Mouse (Mus musculus): ENCODE data around the gene Pdss2. TPM values are rescaled to one million over a fixed set of nuclear protein-coding genes. Genes with fewer than 3 reads are reported as not detected.
A peak's percentile ranks its signal among the peaks of the same experiment; 100 is the strongest.

Gene Pdss2
- polyA plus RNA-seq, 1 experiment from 2014 or later = 17.8 TPM

DNA sequence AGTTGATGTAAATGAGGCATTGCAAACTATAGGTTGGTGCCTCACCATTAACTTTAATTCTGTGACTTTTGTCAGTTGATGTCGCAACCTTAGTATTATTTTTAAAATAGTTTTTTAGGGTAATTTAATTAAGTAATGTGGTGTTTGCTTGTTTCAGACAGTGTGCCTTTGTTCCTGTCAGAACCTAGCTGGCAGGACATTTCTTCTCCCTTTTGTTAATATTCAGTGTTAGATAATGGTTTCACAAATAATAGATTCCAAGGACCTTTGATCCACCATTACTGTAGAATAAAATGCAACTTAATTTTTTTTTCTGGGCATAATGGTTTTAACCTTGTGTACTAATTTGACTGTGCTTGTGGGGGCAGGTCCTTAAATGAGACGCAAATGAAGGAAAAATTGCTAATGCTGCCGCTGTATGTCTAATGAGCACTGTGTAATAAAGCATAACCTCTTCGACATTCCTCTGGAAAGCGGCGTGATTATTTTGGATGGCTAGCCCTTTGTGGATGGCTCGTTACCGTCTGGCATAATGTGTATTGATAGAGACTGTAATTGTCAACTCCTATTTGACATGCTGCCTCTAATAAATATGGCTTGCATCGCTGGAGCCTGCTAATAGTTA, 96.2 kb downstream of the Pdss2 start:
- Histone ChIP-seq H3K4me1 (replicated peaks) (peaks cover 22% of the 10 kb centered on the region), H3K4me2 (replicated peaks) (no peak overlapping the region), H3K36me3 (no peaks in the 10 kb centered on the region), H3K4me3 (replicated peaks) (no peak overlapping the region), H3K27ac (peak overlapping the region; percentile 63), H3K27me3 (no peaks in the 10 kb centered on the region), H3K9me3 (no peaks in the 10 kb centered on the region), H3K9ac (replicated peaks) (no peak overlapping the region)
- WGBS = 36% methylated on average over 9 of the region's 9 CpGs
- peak; percentile 59 for ATAC-seq

DNA sequence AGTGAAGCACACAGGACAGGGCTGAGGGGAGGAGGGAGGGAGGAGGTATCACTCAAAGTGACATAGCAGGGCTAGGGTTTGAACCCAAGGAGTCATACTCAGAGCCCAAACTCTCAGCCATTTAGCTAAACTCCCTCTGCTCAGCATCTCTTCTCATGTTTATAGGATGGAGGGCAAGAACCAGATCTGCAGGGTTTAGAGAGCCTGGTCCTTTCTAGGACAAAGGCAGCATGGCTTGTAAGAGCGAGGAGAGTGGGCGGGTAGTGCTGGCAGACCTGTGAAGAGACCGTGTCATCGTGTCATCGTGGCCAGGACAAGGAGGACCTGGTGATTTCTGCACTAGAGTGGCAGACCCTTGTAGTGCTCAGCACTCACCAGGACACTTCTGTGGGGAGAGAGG, 99.7 kb downstream of the Pdss2 start:
- H3K27ac ChIP-seq = no peak overlapping the region
- H3K9me3 ChIP-seq = no peaks in the 10 kb centered on the region
- peaks cover 33% of the 10 kb centered on the region for H3K4me1 ChIP-seq (replicated peaks)
- WGBS = 93% methylated on average over 5 of the region's 5 CpGs
- H3K4me2 ChIP-seq (replicated peaks) = no peak overlapping the region
- no peaks in the 10 kb centered on the region for H3K36me3 ChIP-seq
- no peak for ATAC-seq
- no peak overlapping the region for H3K4me3 ChIP-seq (replicated peaks)
- H3K27me3 ChIP-seq = no peaks in the 10 kb centered on the region
- H3K9ac ChIP-seq (replicated peaks) = no peak overlapping the region

DNA sequence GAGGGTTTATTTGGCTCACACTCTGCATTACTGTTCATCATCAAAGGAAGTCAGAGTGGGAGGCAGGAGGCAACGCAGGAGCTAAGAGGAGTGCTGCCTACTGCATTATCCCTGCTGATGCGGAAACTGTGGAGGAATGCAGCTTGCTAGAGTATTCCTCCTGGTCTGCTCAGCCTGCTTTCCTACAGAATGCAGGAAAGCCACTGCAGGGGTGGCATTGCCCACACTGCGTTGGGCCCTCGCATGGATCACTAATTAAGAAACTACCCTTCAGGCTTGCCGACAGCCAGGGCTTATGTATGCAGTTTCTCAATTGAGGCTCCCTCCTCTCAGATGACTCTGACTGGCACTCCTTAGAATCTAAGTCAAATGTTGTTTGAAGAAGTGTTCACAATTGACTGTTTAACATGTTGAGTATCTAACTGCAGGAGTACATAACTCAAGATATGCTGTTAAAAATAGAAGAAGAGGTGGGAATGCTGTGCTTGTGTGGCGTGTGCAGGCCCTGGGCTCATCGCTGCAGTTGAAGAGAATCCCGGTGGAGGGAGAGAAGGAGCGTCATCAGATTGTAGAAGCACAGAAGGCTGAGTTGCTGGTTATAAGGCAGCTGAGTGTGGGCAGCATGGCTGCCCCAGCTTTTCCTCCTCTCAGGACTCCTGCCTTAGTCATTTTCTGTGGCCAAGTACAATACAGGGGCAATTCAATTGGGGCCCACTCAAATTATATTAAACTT, 101.3 kb downstream of the Pdss2 start:
- 54% methylated on average over 9 of the region's 9 CpGs for WGBS
- 0 out of 2 replicates have a peak, but pooled peaks have one; percentile 19 for ATAC-seq
- H3K27ac ChIP-seq = no peak overlapping the region
- H3K9me3 ChIP-seq = no peaks in the 10 kb centered on the region
- no peaks in the 10 kb centered on the region for H3K27me3 ChIP-seq
- peaks cover 27% of the 10 kb centered on the region for H3K4me1 ChIP-seq (replicated peaks)
- H3K4me2 ChIP-seq (replicated peaks) = no peak overlapping the region
- no peak overlapping the region for H3K4me3 ChIP-seq (replicated peaks)
- no peak overlapping the region for H3K9ac ChIP-seq (replicated peaks)
- H3K36me3 ChIP-seq = no peaks in the 10 kb centered on the region

DNA sequence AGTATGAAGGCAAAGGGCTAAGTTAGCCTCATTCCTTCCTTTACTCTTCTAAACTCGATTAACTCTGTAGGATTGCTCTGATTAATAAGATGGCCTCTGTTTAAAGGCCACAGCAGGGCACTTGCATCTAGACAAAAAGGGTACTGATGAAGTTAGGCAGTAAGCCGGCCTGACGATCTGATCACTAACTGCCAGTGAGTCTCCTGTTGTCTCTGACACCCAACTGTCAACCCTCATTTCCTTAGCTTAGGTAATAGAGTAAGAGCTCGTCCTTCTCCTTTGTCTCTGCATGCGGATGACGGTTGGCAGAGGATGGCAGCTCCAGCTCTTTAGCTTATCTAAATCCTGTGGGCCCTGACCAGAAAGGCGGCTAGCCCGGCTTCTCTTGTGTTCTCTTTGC, 102.1 kb downstream of the Pdss2 start:
- Histone ChIP-seq H3K27me3 (no peaks in the 10 kb centered on the region), H3K27ac (no peak overlapping the region), H3K9ac (replicated peaks) (no peak overlapping the region), H3K9me3 (no peaks in the 10 kb centered on the region), H3K4me3 (replicated peaks) (no peak overlapping the region), H3K36me3 (no peaks in the 10 kb centered on the region), H3K4me1 (replicated peaks) (peaks cover 23% of the 10 kb centered on the region), H3K4me2 (replicated peaks) (no peak overlapping the region)
- 18% methylated on average over 8 of the region's 8 CpGs for WGBS
- ATAC-seq = no peak

DNA sequence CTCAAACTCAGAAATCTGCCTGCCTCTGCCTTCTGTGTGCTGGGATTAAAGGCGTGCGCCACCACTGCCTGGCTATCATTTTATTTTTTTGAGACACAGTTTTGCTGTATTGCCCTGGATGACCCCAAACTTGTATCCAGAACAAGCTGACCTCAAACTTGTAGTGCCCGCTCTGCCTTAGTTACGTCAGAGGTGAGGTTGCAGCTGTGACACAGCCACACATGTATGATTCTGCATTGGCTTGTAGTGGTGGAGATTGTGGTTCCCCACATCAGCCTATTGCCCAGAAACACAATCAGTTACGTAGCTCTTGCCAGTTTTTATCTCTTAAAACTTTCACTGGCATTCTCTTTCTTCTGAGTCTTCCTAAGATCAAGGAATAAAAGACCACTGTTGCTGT, 108.5 kb downstream of the Pdss2 start:
- 95% methylated on average over 5 of the region's 5 CpGs for WGBS
- no peak overlapping the region for H3K4me3 ChIP-seq (replicated peaks)

DNA sequence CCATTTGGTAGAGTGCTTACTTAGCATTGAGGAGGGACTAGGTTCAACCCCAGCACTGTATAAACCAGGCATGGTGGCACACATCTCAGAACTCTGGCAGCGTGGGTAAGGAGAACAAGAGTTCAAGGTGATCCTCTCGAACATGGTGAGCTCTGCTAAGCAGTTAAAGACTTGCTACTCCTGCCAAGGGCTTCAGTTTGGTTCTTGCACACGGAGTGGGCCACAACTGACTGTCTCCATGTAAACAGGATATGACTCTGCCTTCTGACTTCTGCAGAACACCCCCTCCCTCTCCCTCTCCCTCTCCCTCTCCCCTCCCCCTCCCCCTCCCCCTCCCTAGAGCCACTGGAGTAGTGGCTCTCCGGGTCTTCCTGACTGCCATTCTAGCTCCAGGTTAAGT, 109.4 kb downstream of the Pdss2 start:
- Histone ChIP-seq H3K36me3 (no peaks in the 10 kb centered on the region), H3K9ac (replicated peaks) (no peak overlapping the region), H3K4me3 (replicated peaks) (no peak overlapping the region), H3K9me3 (no peaks in the 10 kb centered on the region), H3K4me1 (replicated peaks) (peaks cover 32% of the 10 kb centered on the region), H3K27ac (peak overlapping the region; percentile 87), H3K27me3 (no peaks in the 10 kb centered on the region), H3K4me2 (replicated peaks) (no peak overlapping the region)
- WGBS = 86% methylated on average over 3 of the region's 4 CpGs
- no peak for ATAC-seq

More for the DNA sequence above, 108.5 kb downstream of the Pdss2 start:
- no peak for ATAC-seq
- no peaks in the 10 kb centered on the region for H3K9me3 ChIP-seq
- H3K4me1 ChIP-seq (replicated peaks) = peaks cover 32% of the 10 kb centered on the region
- H3K27ac ChIP-seq = no peak overlapping the region
- no peaks in the 10 kb centered on the region for H3K27me3 ChIP-seq
- H3K36me3 ChIP-seq = no peaks in the 10 kb centered on the region
- H3K9ac ChIP-seq (replicated peaks) = no peak overlapping the region
- H3K4me2 ChIP-seq (replicated peaks) = no peak overlapping the region

DNA sequence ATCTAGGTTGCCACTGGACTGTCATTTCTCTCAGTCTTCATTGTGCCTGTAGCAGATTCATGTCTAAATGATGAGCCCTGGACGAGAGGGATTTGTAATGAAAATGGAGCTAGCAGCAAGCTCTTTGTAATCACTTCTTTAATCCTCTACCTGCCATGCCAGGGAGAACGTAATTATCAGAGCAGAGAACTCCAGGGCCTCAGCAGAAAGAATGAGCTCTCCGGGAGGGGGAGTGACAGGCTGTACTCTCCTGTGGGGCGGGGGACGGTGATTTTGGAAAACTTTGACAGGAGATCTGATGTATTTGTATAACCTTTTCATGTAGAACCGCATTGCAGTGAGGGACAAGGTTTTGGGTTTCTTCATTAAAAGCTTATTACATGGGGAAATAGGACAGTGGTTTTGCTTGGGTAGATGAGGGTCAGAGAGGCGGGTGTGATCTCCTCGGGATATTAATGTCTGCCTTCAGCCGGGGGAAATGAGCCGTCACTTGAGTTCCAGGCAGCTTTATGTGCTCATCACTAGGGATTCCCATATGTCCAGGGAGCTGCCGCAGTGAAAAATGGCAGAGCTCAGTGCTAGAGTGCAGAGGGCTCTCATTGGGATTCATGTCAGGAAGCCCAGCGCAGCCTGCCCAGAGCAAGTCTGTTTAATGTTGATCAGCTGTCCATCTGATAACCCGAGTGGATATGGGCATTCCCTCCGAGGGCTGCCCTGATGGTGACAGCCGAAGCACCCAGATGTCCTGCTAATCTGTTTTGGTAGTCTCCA, 110.8 kb downstream of the Pdss2 start:
- Histone ChIP-seq H3K36me3 (no peaks in the 10 kb centered on the region), H3K4me3 (replicated peaks) (no peak overlapping the region), H3K9me3 (no peaks in the 10 kb centered on the region), H3K27ac (peak overlapping the region; percentile 87), H3K9ac (replicated peaks) (no peak overlapping the region; the same call in 1 of the 2 replicates), H3K4me2 (replicated peaks) (peak overlapping the region; percentile 28), H3K27me3 (no peaks in the 10 kb centered on the region), H3K4me1 (replicated peaks) (peaks cover 32% of the 10 kb centered on the region)
- WGBS = 13% methylated on average over 15 of the region's 15 CpGs
- peak; percentile 91 for ATAC-seq

DNA sequence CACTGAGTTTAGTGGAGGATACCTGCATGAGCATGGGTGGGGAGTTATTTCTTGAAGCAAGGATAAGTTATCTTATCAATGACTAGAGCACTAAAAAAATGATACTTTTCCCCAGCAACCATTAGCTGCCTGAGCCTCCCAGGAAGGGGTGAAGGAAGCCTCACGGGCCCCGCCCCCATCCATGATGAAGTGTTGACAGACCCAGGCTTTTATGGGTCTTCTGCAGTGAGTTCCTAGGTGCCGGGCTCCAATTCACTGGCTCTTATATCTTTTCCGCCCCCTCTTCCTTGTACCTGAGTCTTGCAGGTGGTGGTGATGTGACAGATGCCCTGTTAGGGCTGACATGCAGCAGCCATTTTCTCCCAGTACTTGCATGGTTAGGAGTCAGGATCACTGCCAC, 114.6 kb downstream of the Pdss2 start:
- peaks cover 31% of the 10 kb centered on the region for H3K4me1 ChIP-seq (replicated peaks)
- no peaks in the 10 kb centered on the region for H3K36me3 ChIP-seq
- ATAC-seq = no peak
- no peak overlapping the region for H3K9ac ChIP-seq (replicated peaks)
- H3K27ac ChIP-seq = no peak overlapping the region
- H3K4me2 ChIP-seq (replicated peaks) = no peak overlapping the region
- no peaks in the 10 kb centered on the region for H3K9me3 ChIP-seq
- 93% methylated on average over 4 of the region's 4 CpGs for WGBS
- no peaks in the 10 kb centered on the region for H3K27me3 ChIP-seq
- no peak overlapping the region for H3K4me3 ChIP-seq (replicated peaks)

DNA sequence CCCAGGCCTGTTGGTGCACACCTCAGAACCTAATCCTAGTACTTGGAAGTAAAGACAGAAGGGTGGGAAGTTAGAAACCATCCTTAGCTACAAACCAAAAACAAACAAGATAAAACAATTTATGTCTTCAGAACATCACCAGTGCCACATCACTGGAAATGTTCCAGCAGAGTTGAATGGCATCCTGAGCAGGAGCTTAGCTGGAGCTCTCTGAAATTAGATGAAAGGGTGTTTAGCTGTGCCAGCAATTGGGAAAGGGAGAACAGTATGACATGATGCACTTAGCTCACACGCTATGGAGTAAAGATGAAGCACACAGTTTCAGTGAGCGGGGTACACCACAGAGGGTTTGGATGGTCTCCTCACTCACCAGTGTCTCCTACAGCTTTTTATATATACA, 115.8 kb downstream of the Pdss2 start:
- no peaks in the 10 kb centered on the region for H3K36me3 ChIP-seq
- H3K9ac ChIP-seq (replicated peaks) = no peak overlapping the region
- H3K27ac ChIP-seq = no peak overlapping the region
- WGBS = 83% methylated on average over 2 of the region's 2 CpGs
- no peaks in the 10 kb centered on the region for H3K9me3 ChIP-seq
- no peak overlapping the region for H3K4me3 ChIP-seq (replicated peaks)
- H3K27me3 ChIP-seq = no peaks in the 10 kb centered on the region
- no peak overlapping the region for H3K4me2 ChIP-seq (replicated peaks)
- H3K4me1 ChIP-seq (replicated peaks) = peaks cover 19% of the 10 kb centered on the region
- ATAC-seq = no peak

DNA sequence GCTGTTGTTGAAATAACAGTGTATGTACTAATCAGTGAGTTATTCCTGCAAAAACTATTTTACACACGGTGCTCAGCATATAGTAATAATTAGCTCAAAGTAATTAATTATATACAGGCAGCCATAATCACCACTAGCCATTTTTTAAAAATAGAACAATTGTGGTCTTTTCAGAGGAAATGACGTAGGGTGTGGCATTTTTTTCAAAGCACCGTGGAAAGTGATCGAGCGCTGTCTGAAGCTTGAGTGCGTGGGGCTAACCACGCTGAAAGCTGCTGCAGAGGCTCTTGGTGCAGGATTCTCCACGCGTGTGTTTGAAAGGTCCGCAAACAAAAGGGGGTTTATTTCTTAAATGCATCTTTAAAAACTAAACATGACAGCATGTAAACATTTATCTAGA, 118.5 kb downstream of the Pdss2 start:
- H3K9ac ChIP-seq (replicated peaks) = no peak overlapping the region
- WGBS = 62% methylated on average over 10 of the region's 10 CpGs
- no peak for ATAC-seq

DNA sequence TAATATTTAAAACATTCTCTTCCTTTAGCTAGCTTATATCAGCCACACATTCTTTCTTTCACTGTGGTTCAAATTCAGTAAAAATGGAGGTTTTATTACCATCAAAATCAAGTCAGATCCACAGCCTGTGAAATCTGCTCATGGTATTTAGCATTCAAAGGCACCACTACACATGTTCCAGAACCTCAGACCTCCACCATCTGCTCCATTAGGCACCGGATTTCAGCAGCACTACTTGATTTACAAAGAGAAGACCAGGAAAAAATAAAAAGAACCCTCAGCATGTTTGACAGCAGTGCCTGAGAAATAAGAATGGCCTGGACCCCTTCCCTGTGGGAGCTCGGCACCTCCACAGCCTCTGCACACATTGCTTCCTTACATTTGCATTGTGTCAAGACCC, 128.4 kb downstream of the Pdss2 start:
- Histone ChIP-seq H3K4me2 (replicated peaks) (no peak overlapping the region), H3K36me3 (no peaks in the 10 kb centered on the region), H3K9me3 (no peaks in the 10 kb centered on the region), H3K27ac (peak overlapping the region; percentile 35), H3K9ac (replicated peaks) (no peak overlapping the region), H3K4me1 (replicated peaks) (peaks cover 16% of the 10 kb centered on the region; the same call in 1 of the 2 replicates), H3K27me3 (no peaks in the 10 kb centered on the region), H3K4me3 (replicated peaks) (no peak overlapping the region)
- 0 out of 2 replicates have a peak, but pooled peaks have one; percentile 34 for ATAC-seq
- WGBS = 25% methylated on average over 2 of the region's 2 CpGs

More for the DNA sequence above, 118.5 kb downstream of the Pdss2 start:
- Histone ChIP-seq H3K27me3 (no peaks in the 10 kb centered on the region), H3K36me3 (no peaks in the 10 kb centered on the region), H3K9me3 (no peaks in the 10 kb centered on the region), H3K27ac (no peak overlapping the region), H3K4me1 (replicated peaks) (peaks cover 11% of the 10 kb centered on the region), H3K4me3 (replicated peaks) (no peak overlapping the region), H3K4me2 (replicated peaks) (no peak overlapping the region)

DNA sequence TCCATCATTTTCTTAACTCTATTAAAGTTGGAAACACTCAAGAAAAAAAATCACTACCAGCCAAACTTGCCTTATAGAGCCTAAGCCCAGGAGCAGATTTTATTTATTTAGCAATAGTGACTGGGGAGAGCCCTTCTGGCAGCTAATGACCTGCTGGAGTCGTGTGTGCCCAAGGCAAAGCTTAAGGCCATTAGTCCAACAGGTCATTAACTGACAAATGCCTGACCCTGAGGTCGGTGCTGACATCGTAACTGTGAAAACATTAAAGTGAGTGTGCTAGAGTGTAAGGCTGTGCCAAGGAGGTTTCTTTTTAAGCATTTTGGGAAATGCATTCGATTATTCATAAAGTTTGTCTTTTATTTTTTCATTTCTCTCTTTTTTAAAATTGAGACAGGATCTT, 136.6 kb downstream of the Pdss2 start:
- no peaks in the 10 kb centered on the region for H3K27me3 ChIP-seq
- H3K4me3 ChIP-seq (replicated peaks) = no peak overlapping the region
- H3K4me2 ChIP-seq (replicated peaks) = no peak overlapping the region
- no peaks in the 10 kb centered on the region for H3K9me3 ChIP-seq
- WGBS = 65% methylated on average over 4 of the region's 4 CpGs
- no peaks in the 10 kb centered on the region for H3K4me1 ChIP-seq (replicated peaks)
- H3K9ac ChIP-seq (replicated peaks) = no peak overlapping the region
- no peak for ATAC-seq
- H3K27ac ChIP-seq = no peak overlapping the region
- H3K36me3 ChIP-seq = no peaks in the 10 kb centered on the region

All from midbrain, embryonic 13.5 days (tissue).